Mouse (Mus musculus) brain, embryonic 14.5 days (tissue): ENCODE measurements at regions not wholly inside any gene's neighbourhood (a gene's known extent, or its start where the extent isn't known, plus 50 kb on each side); places are given as distances from the start of the nearest gene placed in this dataset.

Experiments used
- CTCF ChIP-seq: fragments of 200-500 bp; IDR thresholded peaks from 2 replicates; pipeline ENCODE4 v1.5.1; 2012; ENCODE audit warnings: inconsistent platforms, mild to moderate bottlenecking, moderate library complexity, borderline replicate concordance; ENCODE audit not compliant: insufficient read depth, insufficient read length; ENCODE audit errors: extremely low read depth
- POLR2A ChIP-seq: fragments of 200-500 bp; IDR thresholded peaks from 2 replicates; pipeline ENCODE4 v1.6.1; 2012; ENCODE audit warnings: mild to moderate bottlenecking, inconsistent platforms, borderline replicate concordance; ENCODE audit not compliant: poor library complexity, insufficient read depth, insufficient read length, severe bottlenecking; ENCODE audit errors: extremely low read depth

- TF ChIP-seq POLR2A: no peak
- no peak for TF ChIP-seq CTCF
Measured at GRCm38 (mm10) chr8:80263468-80263945, 205.7 kb upstream of the Hhip start.
